Mouse (Mus musculus): ENCODE results near the gene Med12l. TPM values are rescaled to one million over a fixed set of nuclear protein-coding genes. Genes with fewer than 3 reads are reported as not detected.
"Not testable (repeated sequence)": the region's sequence is repeated elsewhere in the genome, so short reads cannot be mapped to it uniquely, and the experiment has no call there.

Med12l gene
- total RNA-seq, 2 experiments from 2014 or later = 21.7 TPM

DNA sequence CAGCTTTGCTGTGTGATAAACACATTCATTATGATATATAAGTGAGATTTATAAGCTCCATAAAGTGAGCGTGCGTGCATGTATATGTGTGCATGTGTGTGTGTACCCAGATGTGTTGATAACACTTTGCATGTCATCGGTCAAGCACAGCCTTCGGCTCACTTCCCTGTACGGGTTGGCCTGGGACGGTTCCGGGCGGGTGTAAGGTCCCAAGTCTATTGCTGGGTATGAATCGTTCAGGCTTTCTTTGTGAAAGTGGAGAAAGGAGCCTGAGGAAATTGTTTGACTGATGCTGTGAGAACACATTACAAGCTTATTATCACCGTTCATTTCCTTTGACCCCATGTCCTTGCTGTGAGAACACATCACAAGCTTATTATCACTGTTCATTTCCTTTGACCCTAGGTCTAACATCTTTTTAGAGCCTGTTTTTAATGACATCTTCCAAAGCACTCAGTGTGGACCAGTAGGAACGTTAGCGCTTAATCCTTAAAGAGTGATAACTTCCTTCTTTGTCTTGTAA is 133.4 kb downstream of the Med12l start:
- DNase-seq (ENCODE audit: low spot score in 2 of 2) = no peak

DNA sequence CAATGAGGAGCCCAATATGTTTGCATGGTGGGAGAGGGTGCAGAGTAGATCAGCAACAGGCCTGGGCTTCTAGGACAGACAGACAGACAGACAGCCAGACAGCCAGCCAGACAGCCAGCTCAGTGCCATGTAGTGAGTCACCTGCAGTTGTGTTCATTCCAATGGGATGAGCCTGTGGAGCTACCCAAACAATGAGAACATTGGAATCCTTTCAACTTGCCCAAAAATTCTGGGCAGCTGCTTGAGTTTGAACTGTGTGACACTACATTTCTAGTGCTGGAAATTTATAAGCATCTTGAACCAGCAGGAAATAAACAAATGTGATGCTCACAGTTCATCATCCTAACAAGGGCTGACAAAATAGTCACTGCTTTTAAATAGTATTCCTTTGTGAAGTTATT is 134.0 kb downstream of the Med12l start:
- DNase-seq (ENCODE audit: low spot score in 2 of 2) = no peak

DNA sequence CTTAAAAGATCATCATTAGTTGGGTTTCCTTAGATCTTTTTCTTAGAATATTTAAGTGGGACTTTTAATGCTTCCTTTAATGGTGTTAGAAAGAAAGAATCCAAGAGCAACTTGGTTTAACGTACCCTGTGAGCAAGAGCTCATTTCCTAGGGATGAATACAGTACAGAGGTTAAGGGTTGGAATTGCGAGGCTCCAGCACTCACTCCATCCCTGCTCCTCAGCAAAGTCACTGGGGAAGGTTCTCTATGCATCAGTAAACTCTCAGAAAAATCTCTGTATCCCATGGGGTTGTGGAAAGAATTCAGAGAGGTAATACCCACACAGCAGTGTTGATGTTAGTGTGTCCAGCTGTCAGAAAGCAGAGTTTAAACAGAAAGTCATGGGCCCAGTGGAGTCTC is 134.5 kb downstream of the Med12l start:
- DNase-seq (ENCODE audit: low spot score in 2 of 2) = no peak

DNA sequence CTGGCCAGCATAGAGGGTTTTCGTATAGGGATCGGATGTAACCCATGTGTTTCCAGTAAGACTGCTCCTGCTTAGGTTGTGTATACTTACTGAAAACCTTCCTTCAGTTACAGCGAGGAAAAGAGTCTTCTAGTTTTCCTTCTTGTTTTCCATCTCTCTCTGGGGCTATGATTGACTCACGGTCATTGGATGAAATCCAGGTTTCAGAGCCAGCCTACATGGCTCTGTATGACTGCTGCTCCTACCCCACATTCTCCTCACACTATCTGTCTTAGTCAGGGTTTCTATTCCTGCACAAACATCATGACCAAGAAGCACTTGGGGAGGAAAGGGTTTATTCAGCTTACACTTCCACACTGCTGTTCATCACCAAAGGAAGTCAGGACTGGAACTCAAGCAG is 135.3 kb downstream of the Med12l start:
- DNase-seq (ENCODE audit: low spot score in 2 of 2) = not testable (repeated sequence)

DNA sequence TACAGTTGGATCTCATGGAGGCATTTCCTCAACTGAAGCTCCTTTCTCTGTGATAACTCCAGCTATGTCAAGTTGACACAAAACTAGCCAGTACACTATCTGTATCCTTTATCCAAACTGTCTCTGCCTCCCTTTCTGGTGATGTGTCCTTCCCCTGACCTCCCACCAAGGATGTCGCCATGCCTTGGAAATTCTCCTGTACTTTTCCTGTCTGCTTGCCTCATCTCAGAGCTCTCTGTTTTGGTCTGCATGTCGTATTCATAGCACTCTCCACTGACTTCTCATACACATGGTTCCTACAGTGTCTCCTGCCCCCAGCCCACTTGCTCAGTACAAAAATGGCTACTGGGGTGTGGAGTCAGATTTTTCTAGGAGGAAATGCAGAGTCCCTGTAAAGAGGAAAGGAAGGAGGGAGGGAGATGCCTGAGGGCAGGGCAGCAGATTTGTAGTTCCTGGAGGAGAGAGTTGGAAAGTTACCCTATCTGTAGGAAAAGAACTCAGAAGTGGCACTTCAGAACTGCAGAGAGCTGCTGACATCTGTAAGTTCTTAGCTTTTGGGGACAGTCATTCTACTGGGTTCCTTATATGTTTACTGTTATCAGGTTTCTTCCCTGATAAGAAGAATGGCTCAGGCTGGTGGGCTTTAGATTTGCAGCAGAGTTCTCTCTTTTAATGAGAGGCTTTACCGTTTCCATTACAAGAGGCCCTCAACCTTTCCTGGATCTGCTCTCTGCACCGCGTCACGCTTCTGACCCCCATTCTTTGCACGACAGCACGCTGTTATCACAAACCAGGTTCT is 136.1 kb downstream of the Med12l start:
- no peak for DNase-seq (ENCODE audit: low spot score in 2 of 2)

DNA sequence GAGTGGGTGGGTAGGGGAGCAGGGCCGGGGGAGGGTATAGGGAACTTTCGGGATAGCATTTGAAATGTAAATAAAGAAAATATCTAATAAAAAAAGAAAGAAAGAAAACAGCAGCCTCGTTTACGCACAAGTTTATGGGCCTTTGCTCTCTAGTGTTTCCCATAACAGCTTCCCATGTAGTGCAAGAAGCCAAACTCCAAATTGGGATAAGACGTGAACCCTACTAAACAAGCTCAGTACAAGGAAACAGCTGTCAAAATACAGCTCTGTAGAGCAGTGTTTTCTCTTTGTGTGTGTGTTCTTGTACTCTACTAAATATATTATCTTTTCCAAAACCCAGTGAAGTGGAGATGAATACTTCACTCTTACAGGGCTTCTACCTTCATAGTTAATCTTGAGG is 139.6 kb downstream of the Med12l start:
- DNase-seq (ENCODE audit: low spot score in 2 of 2) = no peak

DNA sequence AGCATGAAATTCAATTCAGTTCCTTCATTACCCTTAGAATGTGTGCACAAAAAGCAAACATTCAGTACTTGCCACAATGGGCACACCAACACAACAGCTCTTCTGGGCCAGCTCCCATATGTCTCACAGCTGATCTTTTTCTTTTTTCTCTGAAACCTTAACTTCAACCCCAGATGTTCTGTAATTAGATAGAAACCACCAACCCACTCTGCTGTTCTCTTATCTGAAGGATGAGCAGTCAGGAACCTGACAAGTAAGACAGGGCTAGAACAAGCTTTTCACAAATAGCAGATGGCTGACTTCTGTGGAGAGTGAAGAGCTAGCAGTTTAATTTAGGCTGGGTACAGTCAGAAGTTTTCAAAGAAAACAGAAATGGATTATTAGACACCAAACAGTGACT is 144.0 kb downstream of the Med12l start:
- DNase-seq (ENCODE audit: low spot score in 2 of 2) = no peak

DNA sequence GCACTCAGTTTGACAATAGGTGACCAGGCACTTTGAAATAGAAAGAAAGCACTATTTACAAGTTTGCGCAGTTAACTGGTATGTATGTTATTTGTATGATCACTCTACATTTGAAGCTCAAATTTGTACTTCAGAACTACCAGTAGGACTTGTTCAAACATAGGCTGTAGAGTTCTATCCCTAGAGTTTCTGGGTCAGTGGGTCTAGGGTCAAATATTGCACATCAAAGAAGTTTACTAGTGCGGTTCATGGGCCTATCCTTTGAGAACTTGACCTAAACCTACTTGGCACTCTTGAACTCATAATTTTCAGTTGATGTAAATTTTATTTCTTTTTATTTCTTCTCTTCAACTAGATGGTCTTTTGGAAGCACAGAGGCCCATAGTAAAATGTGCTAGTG is 145.0 kb downstream of the Med12l start:
- DNase-seq (ENCODE audit: low spot score in 2 of 2) = no peak

DNA sequence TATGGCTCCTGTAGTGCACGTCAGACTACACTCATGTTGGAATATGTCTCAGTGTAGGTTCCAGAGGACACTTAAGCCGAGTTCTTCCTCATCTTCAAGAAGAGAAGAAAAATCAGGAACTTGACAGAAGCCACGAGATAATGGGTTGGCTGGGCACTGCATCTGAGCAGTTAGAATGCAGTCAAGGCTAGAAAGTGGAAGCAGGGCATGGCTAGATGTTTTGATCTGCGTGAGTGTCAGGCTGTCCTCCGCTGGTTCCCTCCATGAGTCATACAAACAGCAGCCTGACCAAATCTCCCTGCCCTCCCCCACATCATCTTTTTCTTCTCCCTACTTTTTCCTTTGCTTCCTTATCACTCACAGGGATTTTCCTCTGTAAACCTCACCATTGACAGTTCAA is 147.8 kb downstream of the Med12l start, which contains the start of gene P2ry14:
Gene P2ry14, minus strand, starts transcription at position 195 of the 400 bp plus-strand sequence.
- DNase-seq (ENCODE audit: low spot score in 2 of 2) = no peak

DNA sequence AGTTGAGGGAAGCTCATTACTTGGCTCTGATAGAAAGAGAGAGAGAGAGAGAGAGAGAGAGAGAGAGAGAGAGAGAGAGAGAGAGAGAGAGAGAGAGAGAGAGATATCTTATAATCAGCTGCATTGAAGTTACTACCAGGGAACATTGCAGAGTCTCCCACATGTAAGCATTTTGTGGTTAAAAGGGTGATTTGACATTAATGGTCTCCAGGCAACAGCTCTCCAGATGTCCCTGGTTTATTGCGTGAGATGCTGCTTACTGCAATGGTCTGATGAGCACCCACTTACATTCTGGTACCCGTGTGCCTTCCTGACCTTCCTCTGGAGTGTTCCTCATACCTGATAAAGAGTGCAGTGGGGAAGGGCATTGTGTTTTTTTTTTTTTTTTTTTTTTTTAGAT is 149.3 kb downstream of the Med12l start:
- no peak for DNase-seq (ENCODE audit: low spot score in 2 of 2)

DNA sequence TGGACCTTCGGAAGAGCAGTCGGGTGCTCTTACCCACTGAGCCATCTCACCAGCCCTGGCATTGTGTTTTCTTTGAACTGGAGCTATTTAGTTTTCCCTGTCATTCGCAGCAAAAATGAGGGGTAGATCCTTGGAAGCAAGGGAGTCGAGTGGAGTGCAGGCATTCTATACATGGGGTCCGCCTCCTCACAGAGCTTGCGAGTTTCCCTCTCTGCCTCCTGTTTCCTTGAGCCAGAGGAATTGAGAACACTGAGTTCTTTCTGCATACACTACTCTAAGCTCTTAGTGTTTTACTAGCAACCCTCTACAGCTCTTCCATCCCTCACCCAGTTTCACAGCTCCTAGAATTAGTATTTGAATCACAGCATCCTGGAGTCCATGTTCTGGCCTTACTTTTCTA is 149.8 kb downstream of the Med12l start:
- no peak for DNase-seq (ENCODE audit: low spot score in 2 of 2)

DNA sequence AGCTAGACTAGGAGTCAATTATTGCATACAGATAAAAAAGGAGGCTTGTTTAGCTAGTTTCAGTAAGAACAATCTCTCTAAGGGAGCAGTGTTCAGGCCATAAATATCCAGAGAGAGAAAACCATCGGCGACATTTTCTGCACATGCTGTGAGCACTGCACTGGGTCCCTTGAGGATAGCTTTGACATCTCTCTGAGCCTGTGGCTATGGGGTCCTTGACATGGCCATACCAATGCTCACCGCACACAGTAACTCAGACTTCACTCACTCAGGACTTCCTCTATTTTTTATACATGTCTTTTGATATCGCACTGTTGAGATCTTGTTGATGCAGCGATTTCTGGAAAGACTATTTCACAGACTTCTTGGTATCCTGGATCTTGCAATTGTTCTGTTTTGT is 151.4 kb downstream of the Med12l start:
- DNase-seq (ENCODE audit: low spot score in 2 of 2) = no peak

DNA sequence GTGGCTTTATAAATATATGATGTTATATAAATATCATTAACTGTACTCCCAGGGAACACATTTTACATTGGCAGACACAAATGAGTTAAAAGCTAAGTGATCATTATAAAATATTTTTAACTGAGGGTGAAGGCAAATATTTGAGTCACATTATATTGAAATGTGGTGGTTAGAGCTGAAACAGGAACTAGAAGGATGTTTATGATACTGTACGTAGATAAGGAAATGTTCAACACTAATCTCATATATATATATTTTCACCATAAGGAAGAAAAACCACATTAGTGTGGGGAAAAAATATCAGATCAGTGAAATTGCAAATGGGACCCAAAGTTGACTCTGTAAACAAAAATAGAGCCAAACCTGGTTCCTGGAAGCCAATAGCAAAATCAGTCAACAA is 154.8 kb downstream of the Med12l start:
- DNase-seq (ENCODE audit: low spot score in 2 of 2) = no peak

DNA sequence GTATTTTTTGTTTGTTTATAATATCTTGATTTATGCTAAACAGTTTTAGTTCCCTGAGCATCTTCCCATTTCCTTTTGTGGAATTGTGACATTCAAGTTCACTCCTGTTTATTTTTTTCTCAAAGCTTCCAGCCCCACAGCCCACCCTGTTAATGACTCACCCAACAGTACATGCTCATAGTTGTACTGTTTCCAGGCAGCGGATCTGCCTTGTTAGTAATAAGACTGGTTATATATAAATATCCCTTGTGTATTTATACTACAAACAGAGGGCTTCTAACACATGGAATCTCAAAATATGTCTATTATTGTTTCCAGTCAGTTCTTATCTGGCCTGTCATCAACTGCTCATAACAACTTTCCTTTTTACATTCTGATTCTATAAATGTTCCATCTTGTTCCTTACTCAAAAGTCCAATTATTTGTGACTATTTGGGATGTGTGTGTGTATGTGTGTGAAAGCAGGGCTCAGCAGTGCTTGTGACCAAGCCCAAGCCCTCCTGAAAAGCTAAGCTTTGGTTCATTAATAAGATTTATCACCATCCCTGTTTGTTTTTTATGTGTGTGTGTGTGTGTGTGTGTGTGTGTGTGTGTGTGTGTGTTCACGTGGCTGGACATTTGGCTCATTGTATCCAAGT is 161.9 kb downstream of the Med12l start:
- DNase-seq (ENCODE audit: low spot score in 2 of 2) = no peak

DNA sequence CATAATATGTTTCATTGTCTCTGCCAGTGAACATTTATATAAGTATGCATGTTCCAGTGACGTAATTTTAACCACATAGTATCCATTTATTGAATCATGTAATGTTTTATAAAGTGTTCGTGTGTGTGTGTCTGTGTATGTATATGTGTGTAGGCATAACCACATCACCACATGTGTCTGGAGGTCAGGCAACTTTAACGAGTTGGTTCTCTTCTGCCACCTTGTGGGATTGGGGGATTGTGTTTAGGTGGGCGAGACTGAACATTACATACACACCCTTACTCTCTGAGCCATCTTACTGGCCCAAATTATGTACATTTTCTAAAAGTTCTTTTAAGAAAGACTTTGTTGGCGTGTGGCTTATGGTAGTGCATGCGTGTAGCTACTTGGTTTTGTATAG is 162.9 kb downstream of the Med12l start:
- no peak for DNase-seq (ENCODE audit: low spot score in 2 of 2)

DNA sequence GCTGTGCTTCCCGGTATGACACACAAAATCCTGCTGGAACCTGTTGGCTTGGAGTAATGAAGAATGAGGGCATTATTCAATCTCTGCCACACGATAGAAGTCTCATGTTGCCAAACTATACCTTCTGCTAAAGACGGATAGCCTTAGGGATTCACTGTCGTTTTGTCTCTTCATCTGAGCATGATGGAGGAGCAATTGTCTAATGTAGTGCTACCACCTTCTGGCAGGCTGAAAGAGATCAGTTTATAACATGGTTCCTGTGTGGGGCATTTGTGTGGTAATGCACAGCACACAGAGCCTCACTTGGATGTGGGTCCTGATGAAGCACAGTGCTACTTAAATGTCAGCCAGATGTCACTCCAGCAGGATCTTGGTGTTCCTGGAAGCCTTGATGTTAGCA is 163.6 kb downstream of the Med12l start:
- DNase-seq (ENCODE audit: low spot score in 2 of 2) = no peak

DNA sequence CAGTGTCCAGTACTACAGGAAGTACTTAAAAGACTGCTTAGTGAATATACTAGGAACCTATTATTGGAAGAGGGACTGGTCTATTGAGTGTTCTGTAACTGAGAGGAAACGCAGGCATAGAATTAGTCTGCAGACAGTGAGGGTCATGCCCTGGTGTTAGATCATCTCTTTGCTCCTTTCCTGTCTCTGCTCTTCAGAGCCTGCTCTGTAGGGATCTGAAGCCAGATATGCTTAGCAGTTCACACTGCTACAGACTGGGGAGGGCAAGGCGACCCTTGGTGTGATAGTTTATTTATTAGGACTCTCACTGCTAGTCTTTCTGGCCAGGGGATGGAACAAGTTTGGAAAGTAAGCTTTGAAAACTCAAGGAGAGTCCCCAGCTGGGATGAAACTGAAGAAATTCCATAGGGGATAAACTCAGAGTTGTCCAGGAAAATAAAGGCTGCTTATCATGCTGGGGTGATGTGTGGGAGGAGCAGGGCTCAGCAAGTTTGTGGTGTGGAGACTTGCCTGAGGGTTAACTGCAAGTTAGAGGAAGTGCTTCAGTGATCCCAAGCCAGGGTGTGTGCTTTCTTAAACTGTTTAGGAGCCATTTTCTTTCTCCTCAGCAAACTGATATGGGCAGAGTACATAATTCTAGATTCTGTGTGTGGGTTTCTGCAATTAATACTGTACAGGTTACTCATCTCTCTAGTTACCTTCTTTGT is 164.4 kb downstream of the Med12l start:
- DNase-seq (ENCODE audit: low spot score in 2 of 2) = no peak

DNA sequence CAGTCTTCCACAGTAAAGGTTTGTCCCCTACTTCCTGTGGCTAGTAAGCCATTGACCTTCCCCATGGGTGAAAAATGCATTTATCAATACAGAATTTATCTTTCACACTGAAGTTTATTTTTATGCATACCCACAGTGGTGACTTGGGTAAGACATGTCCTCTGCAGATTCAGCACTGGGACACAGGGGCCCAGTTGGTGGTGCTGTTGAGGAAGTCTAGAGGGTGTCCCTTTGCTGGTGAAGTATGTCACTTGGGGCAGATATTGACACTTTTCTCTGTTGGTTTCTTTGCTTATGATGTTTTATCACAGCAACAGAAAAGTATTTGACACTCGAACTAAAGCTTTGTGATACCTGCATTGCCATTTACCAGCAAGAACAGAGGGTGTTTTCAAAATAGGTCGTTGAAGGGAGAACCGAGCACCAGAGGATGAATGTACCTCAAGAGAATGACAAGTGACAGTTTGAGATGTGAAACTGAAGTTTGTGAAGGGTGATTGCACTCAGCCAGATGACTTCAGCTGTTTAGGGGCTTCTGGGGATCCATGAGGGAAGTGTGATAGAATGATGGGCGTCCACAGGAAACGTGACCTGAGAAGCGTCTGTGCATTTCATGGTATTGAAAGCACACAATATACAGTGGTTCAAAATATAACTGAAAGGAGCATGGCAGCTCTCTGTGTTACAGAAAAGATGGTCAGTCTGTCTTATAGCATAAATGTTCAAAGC is 169.0 kb downstream of the Med12l start:
- no peak for DNase-seq (ENCODE audit: low spot score in 2 of 2)

DNA sequence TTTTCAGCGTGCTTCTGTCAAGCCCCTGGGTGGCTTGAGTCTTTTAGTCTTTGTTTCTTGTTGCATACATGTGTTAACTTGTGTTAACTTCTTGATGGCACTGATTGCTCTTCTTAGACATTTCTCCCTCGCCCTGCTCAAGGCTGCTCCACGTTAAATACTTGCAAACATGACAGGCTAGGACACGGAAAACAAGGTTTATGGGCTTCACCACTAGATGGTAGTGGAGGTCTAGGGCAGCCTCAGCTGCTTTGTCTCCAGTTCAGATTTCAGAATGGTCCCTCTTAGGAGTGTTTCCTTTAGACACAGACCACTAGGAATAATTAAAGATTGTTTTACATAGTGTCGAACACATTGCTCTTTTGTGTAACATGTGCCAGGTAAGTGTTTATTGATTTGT is 169.6 kb downstream of the Med12l start:
- no peak for DNase-seq (ENCODE audit: low spot score in 2 of 2)

DNA sequence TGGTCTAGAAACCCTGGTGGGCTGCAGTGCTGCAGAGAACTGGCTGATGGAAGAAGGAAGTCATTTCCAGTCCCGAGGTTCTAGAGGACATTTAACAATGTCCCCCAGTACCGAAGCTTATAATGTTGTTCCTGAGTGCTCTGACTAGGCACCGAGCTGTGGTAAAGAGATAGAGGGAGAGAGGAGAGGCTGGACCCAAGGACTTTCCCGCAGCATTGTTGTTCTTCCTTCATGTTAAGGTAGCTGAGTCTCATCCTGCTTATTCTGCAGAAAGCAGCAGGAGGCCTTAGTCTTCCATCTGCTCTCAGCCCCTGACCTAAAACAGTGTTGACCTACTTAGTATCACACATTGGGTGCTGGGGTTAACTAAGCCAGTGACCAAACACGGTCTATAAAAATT is 171.2 kb downstream of the Med12l start:
- no peak for DNase-seq (ENCODE audit: low spot score in 2 of 2)

DNA sequence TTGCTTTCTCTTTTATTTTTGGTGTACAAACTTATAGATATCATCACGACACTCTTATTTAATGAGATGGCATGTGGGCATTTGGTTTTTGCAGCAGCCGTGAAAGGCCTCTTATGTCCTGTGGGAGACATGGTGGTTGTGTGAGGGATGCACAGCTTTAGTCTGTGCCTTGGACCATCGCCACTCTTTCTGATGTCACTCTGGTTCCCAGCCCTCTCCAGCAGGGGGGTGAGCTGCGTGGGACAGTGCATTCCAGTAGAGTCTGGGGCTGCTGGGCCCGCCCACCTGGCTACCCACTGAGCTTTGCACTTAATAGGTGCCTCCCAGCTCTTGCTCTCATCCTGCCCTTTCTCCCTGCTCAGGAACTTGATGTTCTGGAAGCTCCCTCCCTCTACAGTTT is 175.5 kb downstream of the Med12l start:
- DNase-seq (ENCODE audit: low spot score in 2 of 2) = no peak

Data from adrenal gland, postnatal 4 days (tissue).